Mouse (Mus musculus) sigmoid colon, adult 10 weeks (tissue): ENCODE results near the gene Mlh1. TPM values are rescaled to one million over a fixed set of nuclear protein-coding genes. Genes with fewer than 3 reads are reported as not detected.

ENCODE experiments used
- polyA plus RNA-seq: library from polyadenylated mRNA; stranded (reverse); fragments of 350-450 nt; fragmentation: Illumina TruSeq; extraction: RNeasy Lipid Tissue Mini Kit (QIAGEN cat#74804); gene quantifications from one replicate; pipeline ENCODE4 v1.2.3, GENCODE M21; 2014; ENCODE audit warnings: low read depth, low replicate concordance

The Mlh1 gene
- 41.7 TPM for polyA plus RNA-seq

DNA sequence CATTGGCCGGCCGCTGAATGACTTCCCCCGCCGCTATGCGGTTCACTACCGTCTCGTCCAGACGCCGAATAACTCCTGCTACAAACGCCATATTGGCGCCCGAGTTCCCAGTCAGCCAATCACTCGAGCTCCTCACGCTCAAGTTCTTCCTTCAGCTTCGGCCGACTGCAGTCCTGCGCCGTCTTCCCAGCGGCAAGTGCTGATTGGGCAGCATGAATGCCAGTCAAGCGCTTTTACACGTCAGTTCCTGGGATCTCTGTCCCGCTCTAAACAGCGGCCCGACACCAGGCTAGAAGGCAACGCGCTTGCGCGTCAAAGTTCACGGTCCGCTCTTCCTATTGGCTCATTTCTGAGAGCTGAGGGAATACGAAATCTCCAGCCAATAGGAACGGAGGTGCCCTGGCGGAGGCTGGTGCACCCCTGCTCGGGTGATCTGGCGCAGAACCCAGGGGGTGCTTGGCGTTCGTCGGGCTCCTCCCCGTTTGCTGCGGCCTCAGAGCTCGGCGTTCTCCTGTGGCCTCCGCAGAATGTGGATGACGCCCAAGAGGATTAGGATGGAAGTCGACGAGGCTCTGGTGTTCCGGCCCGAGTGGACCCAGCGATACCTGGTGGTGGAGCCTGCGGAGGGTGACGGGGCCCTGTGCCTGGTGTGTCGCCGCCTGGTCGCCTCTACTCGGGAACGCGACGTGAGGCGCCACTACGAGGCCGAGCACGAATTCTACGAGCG, at the start of gene Mlh1, which contains the start of gene Epm2aip1:
Gene Mlh1 (minus strand): TSS at position 358 of the 727 bp plus-strand sequence.
Gene Epm2aip1 (plus strand): TSS at position 496 of the 727 bp plus-strand sequence.

DNA sequence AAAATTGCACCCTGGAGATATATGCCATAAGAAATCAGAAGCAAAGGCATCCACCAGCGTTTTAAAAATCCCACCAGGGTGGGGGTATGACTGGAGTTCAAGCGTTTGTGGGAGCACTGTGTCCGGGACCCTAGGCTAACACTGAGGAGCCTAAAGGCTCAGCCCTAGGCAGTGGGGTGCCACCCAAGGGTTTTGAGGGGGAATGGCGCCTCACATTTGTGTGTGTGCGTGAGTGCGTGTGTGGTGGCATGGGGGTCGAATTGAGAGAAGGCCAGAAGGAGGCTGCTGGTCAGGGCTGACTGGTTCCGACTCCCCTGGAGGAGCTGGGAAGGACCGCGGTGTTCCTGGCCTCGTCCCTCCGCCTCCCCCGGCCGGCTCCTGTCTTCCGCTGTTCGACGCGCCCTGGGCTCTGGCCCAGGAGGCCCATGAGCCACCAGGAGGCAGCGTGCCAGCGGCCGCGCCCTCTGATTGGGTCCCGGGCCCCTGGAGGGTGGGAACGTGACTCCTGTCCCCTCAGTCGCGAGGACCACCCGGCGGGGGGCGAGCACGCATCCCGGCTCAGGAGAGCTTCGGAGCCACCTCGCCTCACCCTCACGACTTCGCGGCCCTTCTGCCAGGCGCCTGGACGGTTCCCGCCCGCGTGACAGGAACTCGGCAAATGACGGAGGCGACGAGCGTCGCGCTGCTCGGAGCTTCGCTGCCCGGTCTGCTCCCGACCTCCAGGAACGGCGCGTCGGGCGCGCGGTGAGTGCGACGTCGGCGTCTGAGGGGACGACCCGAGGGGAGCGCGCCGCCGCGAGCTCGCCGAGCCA, 39.6 kb upstream of the Mlh1 start, which contains the start of gene Trank1:
Gene Trank1 (plus strand): TSS at position 709 of the 812 bp plus-strand sequence.

Other genes starting within 250 kb of the Mlh1 start
- 0.98 TPM for gene Ccrl2, start 214.3 kb downstream of the Mlh1 start, polyA plus RNA-seq
- gene Lrrfip2, start 154.2 kb downstream of the Mlh1 start, polyA plus RNA-seq: 169 TPM
- 90.9 TPM for gene Epm2aip1, start 138 bp upstream of the Mlh1 start, polyA plus RNA-seq
- 0.06 TPM for gene Trank1, start 39.9 kb upstream of the Mlh1 start, polyA plus RNA-seq
- gene Dclk3, start 167.3 kb upstream of the Mlh1 start, polyA plus RNA-seq: 0.95 TPM